In genomic region chr8:83443052-83443400, GRCm38 (mm10) we compare ENCODE assay signal across 8 mouse cellular contexts. TPM values are rescaled to one million over a fixed set of nuclear protein-coding genes. Genes with fewer than 3 reads are reported as not detected.
A peak's percentile ranks its signal among the peaks of the same experiment; 100 is the strongest.
DNase-seq lines count a peak whose midpoint lies in the region; ATAC-seq and TF ChIP-seq lines count a peak whose summit lies in the region.

No protein-coding gene starts in this region.

- peak overlapping the region; percentile 58 for H3K27ac ChIP-seq in testis, adult 2 months (ENCODE audit: control insufficient read depth, insufficient read depth, low read depth, low read length)
- H3K27ac ChIP-seq in limb, embryonic 15.5 days: peak overlapping the region; percentile 85
- H3K27ac ChIP-seq in stomach, postnatal 0 days (replicated peaks): no peak overlapping the region

- no peak for TF ChIP-seq POLR2A in testis, adult 2 months (IDR thresholded peaks at IDR 0.05; ENCODE audit: control insufficient read depth, low read depth, low read length)

- peaks cover 10% of the 10 kb centered on the region for H3K36me3 ChIP-seq in erythroblast, embryonic 14.5 days (ENCODE audit: control insufficient read depth)
- no peaks in the 10 kb centered on the region for H3K36me3 ChIP-seq in testis, adult 2 months (ENCODE audit: control insufficient read depth, insufficient read depth, low read length)
- H3K36me3 ChIP-seq in limb, embryonic 15.5 days: no peaks in the 10 kb centered on the region; the same call in 1 of the 2 replicates
- no peaks in the 10 kb centered on the region for H3K36me3 ChIP-seq in stomach, postnatal 0 days (ENCODE audit: control insufficient read depth, insufficient read depth, low read length)

- no peak for DNase-seq in testis, postnatal 14 days (ENCODE audit: low spot score)
- DNase-seq in stomach, postnatal 0 days (ENCODE audit: low spot score): no peak
- DNase-seq in gastrocnemius, postnatal 4 days (ENCODE audit: low spot score in 2 of 2): no peak
- DNase-seq in kidney, adult 9 months: no peak

- H3K4me2 ChIP-seq in limb, embryonic 15.5 days: peak overlapping the region; percentile 71
- peak overlapping the region; percentile 72 for H3K4me2 ChIP-seq in stomach, postnatal 0 days (replicated peaks; ENCODE audit: low read depth)

- TF ChIP-seq CTCF in testis, adult 2 months (IDR thresholded peaks at IDR 0.05; ENCODE audit: control insufficient read depth, insufficient read depth, insufficient replicate concordance, low read depth, low read length): no peak
- TF ChIP-seq CTCF in stomach, postnatal 0 days (IDR thresholded peaks at IDR 0.05; ENCODE audit: low read depth): no peak

- ATAC-seq in erythroblast, adult 5-6 weeks (replicated peaks; ENCODE audit: low FRiP score, poor library complexity, severe bottlenecking): no peak
- no peak for ATAC-seq in limb, embryonic 15.5 days (ENCODE audit: insufficient number of reproducible peaks, low FRiP score, low TSS enrichment, low read depth)
- no peak for ATAC-seq in stomach, postnatal 0 days (ENCODE audit: low FRiP score, low TSS enrichment)

- TF ChIP-seq EP300 in stomach, postnatal 0 days (optimal IDR thresholded peaks at IDR 0.05): no peak

- H3K9me3 ChIP-seq in erythroblast, embryonic 14.5 days (ENCODE audit: control insufficient read depth, low read length): no peaks in the 10 kb centered on the region
- H3K9me3 ChIP-seq in limb, embryonic 15.5 days: no peaks in the 10 kb centered on the region
- H3K9me3 ChIP-seq in stomach, postnatal 0 days (ENCODE audit: control insufficient read depth, low read length): no peaks in the 10 kb centered on the region

- H3K4me1 ChIP-seq in erythroblast, embryonic 14.5 days (ENCODE audit: control insufficient read depth): peaks cover 28% of the 10 kb centered on the region
- no peaks in the 10 kb centered on the region for H3K4me1 ChIP-seq in testis, adult 2 months (ENCODE audit: control insufficient read depth, insufficient read depth, low read length)
- peaks cover 15% of the 10 kb centered on the region; the same call in 1 of the 2 replicates for H3K4me1 ChIP-seq in limb, embryonic 15.5 days
- H3K4me1 ChIP-seq in stomach, postnatal 0 days (replicated peaks; ENCODE audit: control insufficient read depth, insufficient read depth): no peaks in the 10 kb centered on the region

- H3K27me3 ChIP-seq in erythroblast, embryonic 14.5 days (ENCODE audit: control insufficient read depth): no peaks in the 10 kb centered on the region
- H3K27me3 ChIP-seq in testis, adult 2 months (ENCODE audit: control insufficient read depth, insufficient read depth, low read length): no peaks in the 10 kb centered on the region
- no peaks in the 10 kb centered on the region for H3K27me3 ChIP-seq in limb, embryonic 15.5 days
- H3K27me3 ChIP-seq in stomach, postnatal 0 days (ENCODE audit: control insufficient read depth, insufficient read depth, low read length): no peaks in the 10 kb centered on the region

- 35% methylated on average over 5 of the region's 5 CpGs for WGBS in limb, embryonic 15.5 days
- WGBS in stomach, postnatal 0 days: 30% methylated on average over 5 of the region's 5 CpGs

- H3K4me3 ChIP-seq in erythroblast, embryonic 14.5 days (replicated peaks): peak overlapping the region; percentile 95
- H3K4me3 ChIP-seq in testis, adult 2 months (ENCODE audit: control insufficient read depth, low read depth, low read length): peak overlapping the region; percentile 91; the same call in 1 of the 2 replicates
- H3K4me3 ChIP-seq in limb, embryonic 15.5 days: peak overlapping the region; percentile 84
- peak overlapping the region; percentile 75 for H3K4me3 ChIP-seq in stomach, postnatal 0 days (ENCODE audit: low read depth, low read length)

- H3K9ac ChIP-seq in limb, embryonic 15.5 days: peak overlapping the region; percentile 35; the same call in 1 of the 2 replicates
- peak overlapping the region; percentile 14; the same call in 1 of the 2 replicates for H3K9ac ChIP-seq in stomach, postnatal 0 days (ENCODE audit: low read length)

RNA-seq across cellular contexts. Expression of gene Scoc, which starts 15.2 kb away (rescaled TPM):
- polyA plus RNA-seq in erythroblast, embryonic 14.5 days (2012): 0.48 and 0.70 TPM in 2 replicates
- total RNA-seq in erythroblast, adult 5-6 weeks (2015; ENCODE audit: low replicate concordance): 40.9 and 47.0 TPM in 2 replicates
- 52.7 and 55.6 TPM in 2 replicates for total RNA-seq in erythroblast, adult 5-6 weeks (2017; ENCODE audit: low replicate concordance)
- polyA plus RNA-seq in testis, adult 2 months (2012; rRNA removed): 8.3 and 8.5 TPM in 2 replicates
- polyA plus RNA-seq in limb, embryonic 15.5 days (2015; fragmentation: Nextera tagmentation; extraction: Ambion mirVana): 96.1 and 112 TPM in 2 replicates
- 67.4 and 73.4 TPM in 2 replicates for polyA plus RNA-seq in stomach, postnatal 0 days (2015; fragmentation: Nextera tagmentation; extraction: Ambion mirVana)
- total RNA-seq in gastrocnemius, postnatal 4 days (2021): 10 to 100 TPM; 40.3 to 49.4 TPM

RNA-seq across cellular contexts. Expression of gene Clgn, which starts 53.4 kb away (rescaled TPM):
- polyA plus RNA-seq in erythroblast, embryonic 14.5 days (2012): not detected in 2 replicates
- 0.63 and 0.77 TPM in 2 replicates for total RNA-seq in erythroblast, adult 5-6 weeks (2015; ENCODE audit: low replicate concordance)
- 1.3 and 4.3 TPM in 2 replicates for total RNA-seq in erythroblast, adult 5-6 weeks (2017; ENCODE audit: low replicate concordance)
- polyA plus RNA-seq in testis, adult 2 months (2012; rRNA removed): 125 and 174 TPM in 2 replicates
- 0.24 and 0.36 TPM in 2 replicates for polyA plus RNA-seq in limb, embryonic 15.5 days (2015; fragmentation: Nextera tagmentation; extraction: Ambion mirVana)
- 0.19 and 0.27 TPM in 2 replicates for polyA plus RNA-seq in stomach, postnatal 0 days (2015; fragmentation: Nextera tagmentation; extraction: Ambion mirVana)
- total RNA-seq in gastrocnemius, postnatal 4 days (2021): under 1 TPM in 1 of 2 experiments, not detected in 1; 0.10 TPM

Comparison
In these comparisons a context has a peak if more than half of its experiments do, and no peak if none do; other contexts are left out.
1. RNA of gene Clgn, which starts 53.4 kb away (polyA plus RNA-seq): 125 to 174 TPM in testis, adult 2 months; 0.24 to 0.36 TPM in limb, embryonic 15.5 days, 0.19 to 0.27 TPM in stomach, postnatal 0 days and not detected in erythroblast, embryonic 14.5 days; every median in the first group is over 10 times any median in the second.
2. Peak in every context shown above with its lines, with median percentiles within 50 percentile points of each other: H3K4me3 ChIP-seq.